Mouse (Mus musculus): Measurements from ENCODE around the gene Cp. TPM values are rescaled to one million over a fixed set of nuclear protein-coding genes. Genes with fewer than 3 reads are reported as not detected.

The Cp gene
- total RNA-seq, 2 experiments from 2014 or later = 5.7 to 7.2 TPM

GRCm38 (mm10) chr3:20057306-20058196, 100.7 kb downstream of the Cp start, which contains the start of gene Hltf:
Gene Hltf, plus strand, starts transcription at chr3:20057811.
- Histone ChIP-seq H3K27ac (peak within 1 kb of the TSS; percentile 91), H3K4me3 (peak within 1 kb of the TSS; percentile 99)
- peak; percentile 94 for DNase-seq
- intact Hi-C loops (cut with DNase I) = loop anchor here (1.0 kb wide), 1 partner anchor 22 kb away; the partner anchor contains the start of gene Hps3
- no peak for TF ChIP-seq CTCF (IDR thresholded peaks at IDR 0.05)

GRCm38 (mm10) chr3:20058197-20058541, 101.3 kb downstream of the Cp start:
- Histone ChIP-seq H3K4me3 (peak overlapping the region; percentile 99), H3K27ac (peak overlapping the region; percentile 91)
- DNase-seq = no peak
- intact Hi-C loops (cut with DNase I) = no loop called here
- no peak for TF ChIP-seq CTCF (IDR thresholded peaks at IDR 0.05)

Other genes with a start within 250 kb of the Cp start
- gene Hps3, start 78.3 kb downstream of the Cp start, total RNA-seq (2021) = 1 to 10 TPM; 4.1 to 4.2 TPM
- 1 to 10 TPM; 2.7 to 4.4 TPM for gene Hltf, start 100.8 kb downstream of the Cp start, total RNA-seq (2021)
- 100 to 1,000 TPM; 437 to 466 TPM for gene Gyg, start 198.3 kb downstream of the Cp start, total RNA-seq (2021)

Measured in gastrocnemius, adult 2 months (tissue).